Mouse (Mus musculus) stomach, postnatal 0 days (tissue): Measurements from ENCODE around the gene Armc6. TPM values are rescaled to one million over a fixed set of nuclear protein-coding genes. Genes with fewer than 3 reads are reported as not detected.

Experiments
- ATAC-seq: fragments of 200-750 bp; cut with Nextera tagmentation; 2 replicates; pipeline ENCODE4 v1.8.0; 2017; ENCODE audit not compliant: low FRiP score, low TSS enrichment
- DNase-seq: peaks from one replicate; pipeline ENCODE4 v3.0.0-alpha.2; 2016; ENCODE audit warnings: low spot score
- H3K27ac ChIP-seq: fragments of 300-500 bp; sonication (generic); replicated peaks from 2 replicates; pipeline ENCODE4 v1.5.1; 2014; ENCODE audit warnings: mild to moderate bottlenecking, control low read depth
- H3K27me3 ChIP-seq: fragments of 300-500 bp; sonication (generic); 2 replicates; pipeline ENCODE4 v1.6.1; 2014; ENCODE audit warnings: low read length; ENCODE audit not compliant: control insufficient read depth, insufficient read depth
- H3K36me3 ChIP-seq: fragments of 300-500 bp; sonication (generic); 2 replicates; pipeline ENCODE4 v1.6.1; 2014; ENCODE audit warnings: low read length, mixed read lengths; ENCODE audit not compliant: control insufficient read depth, insufficient read depth
- H3K4me1 ChIP-seq: fragments of 300-500 bp; sonication (generic); replicated peaks from 2 replicates; pipeline ENCODE4 v1.6.1; 2014; ENCODE audit warnings: antibody characterized with exemption; ENCODE audit not compliant: control insufficient read depth, insufficient read depth
- H3K4me2 ChIP-seq: fragments of 300-500 bp; sonication (generic); replicated peaks from 2 replicates; pipeline ENCODE4 v1.6.1; 2014; ENCODE audit warnings: low read depth, mild to moderate bottlenecking, control low read depth, moderate library complexity
- H3K4me3 ChIP-seq: fragments of 300-500 bp; sonication (generic); 2 replicates; pipeline ENCODE4 v1.5.1; 2014; ENCODE audit warnings: low read depth, low read length, control low read depth
- H3K9ac ChIP-seq: fragments of 300-500 bp; sonication (generic); 2 replicates; pipeline ENCODE4 v1.6.1; 2014; ENCODE audit warnings: mild to moderate bottlenecking, low read length, control low read depth, mixed read lengths
- H3K9me3 ChIP-seq: fragments of 300-500 bp; sonication (generic); 2 replicates; pipeline ENCODE4 v1.6.1; 2016; ENCODE audit warnings: low read length; ENCODE audit not compliant: control insufficient read depth
- CTCF ChIP-seq: IDR thresholded peaks from 2 replicates; pipeline ENCODE4 v1.5.1; 2016; ENCODE audit warnings: antibody characterized with exemption, low read depth, mild to moderate bottlenecking, moderate library complexity
- EP300 ChIP-seq: optimal IDR thresholded peaks from 2 replicates; pipeline ENCODE3; 2016; ENCODE audit warnings: antibody characterized with exemption
- WGBS: fragments of 180-500 bp; shearing (Covaris S2); extraction: QIAGEN DNeasy Blood & Tissue Kit; methylation state at CpG from one replicate; pipeline ENCODE4 v1.1.7; 2014; 5-methylcytosine and 5-hydroxymethylcytosine counted together
- polyA plus RNA-seq: library from polyadenylated mRNA; unstranded; fragments of >200 nt; fragmentation: Nextera tagmentation; extraction: Ambion mirVana; gene quantifications from 2 replicates; pipeline ENCODE4 v1.2.1, GENCODE M21; 2015

Armc6 gene
- polyA plus RNA-seq, 1 experiment from 2014 or later = 11.9 TPM

DNA sequence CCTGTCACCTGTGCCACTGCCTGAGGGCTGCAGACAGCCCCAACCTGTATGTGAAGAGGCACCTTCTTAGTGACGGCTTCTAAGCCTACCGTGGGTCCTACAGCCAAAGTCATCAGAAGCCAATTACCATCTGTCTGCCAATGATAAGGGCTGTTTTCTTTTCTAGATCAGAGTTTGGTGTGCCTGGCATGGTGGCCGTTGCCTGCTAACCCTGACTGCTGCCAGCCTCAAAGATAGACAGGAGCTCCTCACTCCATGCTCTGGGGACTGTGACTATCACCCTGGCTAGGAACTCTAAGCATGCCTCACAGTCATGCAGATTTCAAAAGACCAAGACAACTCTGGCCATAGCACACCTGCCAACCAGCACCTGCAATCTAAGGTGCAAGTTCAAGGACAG is 32.8 kb downstream of the Armc6 start:
- TF ChIP-seq EP300 (no peak), CTCF (no peak)
- H3K36me3 ChIP-seq = no peaks in the 10 kb centered on the region

DNA sequence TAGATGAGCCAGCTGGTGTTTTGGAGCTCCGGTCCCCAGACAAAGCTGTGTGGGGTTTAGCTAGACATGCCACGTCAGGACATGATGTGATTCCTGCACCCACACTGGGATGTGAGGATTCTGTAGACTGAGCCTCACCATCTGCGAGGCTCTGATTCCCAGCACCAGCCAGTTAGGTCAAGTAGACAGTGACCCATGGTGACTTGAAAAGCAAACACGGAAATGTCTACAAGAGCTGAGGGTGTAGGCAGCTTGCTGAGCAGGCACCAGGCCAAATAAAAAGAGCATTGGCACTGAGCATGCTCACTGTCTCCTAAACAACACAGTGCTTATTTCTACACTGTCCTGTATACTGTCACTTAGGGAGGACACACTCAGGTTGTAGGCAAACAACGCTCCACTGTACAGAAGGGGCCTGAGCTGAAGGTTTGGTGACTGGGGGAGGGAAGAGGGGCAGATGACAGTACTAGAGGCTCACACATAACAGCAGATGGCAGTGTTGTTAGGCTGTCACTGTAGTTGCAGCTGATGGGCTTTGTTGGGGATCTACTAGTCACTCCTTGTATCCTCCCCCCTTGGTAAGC is 34.1 kb downstream of the Armc6 start:
- ATAC-seq = peak; percentile 76
- H3K9me3 ChIP-seq = no peaks in the 10 kb centered on the region
- no peaks in the 10 kb centered on the region for H3K36me3 ChIP-seq
- no peak overlapping the region for H3K4me2 ChIP-seq
- DNase-seq = peak; percentile 54
- H3K4me1 ChIP-seq = no peaks in the 10 kb centered on the region
- TF ChIP-seq EP300 (no peak), CTCF (peak; percentile 73)
- WGBS = 45% methylated on average over 5 of the region's 5 CpGs
- no peak overlapping the region for H3K9ac ChIP-seq
- H3K4me3 ChIP-seq = no peak overlapping the region
- H3K27me3 ChIP-seq = no peaks in the 10 kb centered on the region
- H3K27ac ChIP-seq = no peak overlapping the region; the same call in 1 of the 2 replicates

More for the DNA sequence above, 32.8 kb downstream of the Armc6 start:
- Histone ChIP-seq H3K4me1 (no peaks in the 10 kb centered on the region), H3K9me3 (no peaks in the 10 kb centered on the region), H3K27ac (no peak overlapping the region), H3K4me2 (no peak overlapping the region), H3K27me3 (no peaks in the 10 kb centered on the region), H3K9ac (no peak overlapping the region), H3K4me3 (no peak overlapping the region)
- no peak for DNase-seq
- ATAC-seq = no peak
- WGBS = 75% methylated on average over 3 of the region's 3 CpGs

DNA sequence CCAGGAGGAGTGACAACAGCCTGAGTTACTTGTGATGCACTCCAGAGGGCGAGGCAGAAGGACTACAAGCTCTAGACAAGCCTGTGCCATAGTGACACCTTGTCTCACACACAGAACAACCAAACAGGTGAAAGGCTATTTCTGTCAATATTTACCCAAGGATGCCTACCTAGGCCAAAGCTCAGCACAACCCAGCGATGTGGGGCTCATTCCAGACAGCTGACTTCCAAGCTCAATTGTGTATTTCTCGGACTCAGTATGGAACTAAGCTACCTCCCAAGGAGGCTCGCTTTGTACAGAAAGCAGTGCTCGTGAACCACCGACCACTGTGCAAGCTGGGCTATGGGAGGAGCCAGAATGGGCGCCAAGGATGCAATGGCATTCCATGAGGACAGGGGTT is 36.7 kb downstream of the Armc6 start:
- no peaks in the 10 kb centered on the region for H3K36me3 ChIP-seq
- no peak overlapping the region for H3K4me2 ChIP-seq
- no peak for DNase-seq
- no peaks in the 10 kb centered on the region for H3K9me3 ChIP-seq
- H3K27ac ChIP-seq = no peak overlapping the region
- peak; percentile 58 for ATAC-seq
- TF ChIP-seq EP300 (no peak), CTCF (peak; percentile 24; the same call in 1 of the 2 replicates)
- H3K4me1 ChIP-seq = no peaks in the 10 kb centered on the region
- WGBS = 44% methylated on average over 7 of the region's 7 CpGs
- H3K27me3 ChIP-seq = no peaks in the 10 kb centered on the region
- H3K4me3 ChIP-seq = no peak overlapping the region
- no peak overlapping the region for H3K9ac ChIP-seq

DNA sequence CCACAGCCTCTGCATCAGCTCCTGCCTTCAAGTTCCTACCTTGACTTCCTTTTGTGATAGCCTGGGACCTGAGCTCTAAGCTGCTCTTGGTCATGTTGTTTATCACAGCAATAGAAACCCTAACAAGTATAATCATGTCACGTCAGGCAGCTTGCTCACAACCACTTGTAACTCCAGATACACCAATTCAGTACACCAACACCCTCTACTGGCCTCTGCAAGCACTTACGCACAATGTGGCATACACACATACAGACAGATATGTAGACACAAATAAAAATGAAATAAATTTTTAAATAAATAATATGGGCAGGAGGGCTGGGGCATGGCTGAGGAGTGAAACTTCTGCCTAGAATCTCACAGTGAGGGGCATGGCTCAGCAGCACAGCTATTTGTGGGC is 38.5 kb downstream of the Armc6 start:
- no peak overlapping the region for H3K27ac ChIP-seq
- no peaks in the 10 kb centered on the region for H3K4me1 ChIP-seq
- ATAC-seq (no peak), DNase-seq (no peak)
- TF ChIP-seq CTCF = peak; percentile 57
- no peak for TF ChIP-seq EP300
- no peaks in the 10 kb centered on the region for H3K9me3 ChIP-seq
- no peak overlapping the region for H3K9ac ChIP-seq
- no peak overlapping the region for H3K4me3 ChIP-seq
- no peak overlapping the region for H3K4me2 ChIP-seq
- no peaks in the 10 kb centered on the region for H3K27me3 ChIP-seq
- H3K36me3 ChIP-seq = 0 out of 2 replicates have a peak, but pooled peaks cover 3% of the 10 kb centered on the region
- WGBS = 77% methylated on average over 2 of the region's 2 CpGs

DNA sequence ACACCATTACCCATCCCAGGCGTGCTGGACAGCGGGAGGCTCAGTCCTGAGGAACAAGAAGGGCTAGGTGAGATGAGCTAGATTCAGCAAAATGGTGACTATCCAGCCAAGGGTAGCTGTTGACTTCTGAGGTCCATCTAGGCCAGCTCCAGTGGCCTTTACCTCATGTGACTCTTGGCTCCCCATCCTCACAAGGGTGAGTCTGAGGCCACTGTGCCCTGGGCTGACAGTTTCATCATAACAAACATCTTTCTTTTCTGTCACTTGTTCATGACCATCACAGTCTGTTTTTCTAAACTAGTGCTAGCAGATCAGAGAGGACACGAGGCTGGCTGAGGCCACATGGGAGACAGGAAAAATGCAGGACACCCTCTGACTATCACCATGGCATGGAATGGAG is 40.1 kb downstream of the Armc6 start:
- Histone ChIP-seq H3K9me3 (no peaks in the 10 kb centered on the region), H3K27ac (no peak overlapping the region), H3K4me3 (no peak overlapping the region), H3K4me1 (no peaks in the 10 kb centered on the region), H3K27me3 (no peaks in the 10 kb centered on the region), H3K4me2 (no peak overlapping the region), H3K36me3 (0 out of 2 replicates have a peak, but pooled peaks cover 3% of the 10 kb centered on the region), H3K9ac (no peak overlapping the region)
- TF ChIP-seq CTCF = no peak
- TF ChIP-seq EP300 = no peak
- DNase-seq (no peak), ATAC-seq (no peak)
- 72% methylated on average over 3 of the region's 3 CpGs for WGBS

DNA sequence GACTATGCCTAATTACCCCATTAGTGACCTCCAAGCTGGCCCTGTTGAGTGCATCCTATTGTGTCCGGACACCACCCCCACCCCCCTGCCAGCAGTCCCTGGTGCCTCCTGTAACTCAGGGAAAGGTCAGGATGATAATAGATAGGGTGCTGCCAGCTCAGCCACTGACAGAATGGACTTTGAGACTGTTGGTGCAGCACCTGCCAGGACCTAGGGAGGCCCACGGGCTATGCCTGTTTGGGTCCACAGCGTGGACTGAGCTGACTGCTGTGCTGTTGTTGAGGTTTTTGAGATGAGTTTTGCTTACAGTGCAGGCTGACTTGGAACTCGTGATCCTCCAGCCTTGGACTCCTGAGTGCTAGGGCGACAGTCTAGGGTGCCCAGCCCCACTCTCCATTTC is 41.0 kb downstream of the Armc6 start:
- Histone ChIP-seq H3K9ac (no peak overlapping the region), H3K27ac (no peak overlapping the region), H3K36me3 (0 out of 2 replicates have a peak, but pooled peaks cover 3% of the 10 kb centered on the region), H3K27me3 (no peaks in the 10 kb centered on the region), H3K4me3 (no peak overlapping the region), H3K9me3 (no peaks in the 10 kb centered on the region), H3K4me2 (no peak overlapping the region), H3K4me1 (no peaks in the 10 kb centered on the region)
- TF ChIP-seq CTCF (no peak), EP300 (no peak)
- WGBS = 65% methylated on average over 5 of the region's 5 CpGs
- ATAC-seq (peak; percentile 54), DNase-seq (peak; percentile 49)
